Comparison of ENCODE assay signal across 8 mouse cellular contexts in the genomic region with DNA sequence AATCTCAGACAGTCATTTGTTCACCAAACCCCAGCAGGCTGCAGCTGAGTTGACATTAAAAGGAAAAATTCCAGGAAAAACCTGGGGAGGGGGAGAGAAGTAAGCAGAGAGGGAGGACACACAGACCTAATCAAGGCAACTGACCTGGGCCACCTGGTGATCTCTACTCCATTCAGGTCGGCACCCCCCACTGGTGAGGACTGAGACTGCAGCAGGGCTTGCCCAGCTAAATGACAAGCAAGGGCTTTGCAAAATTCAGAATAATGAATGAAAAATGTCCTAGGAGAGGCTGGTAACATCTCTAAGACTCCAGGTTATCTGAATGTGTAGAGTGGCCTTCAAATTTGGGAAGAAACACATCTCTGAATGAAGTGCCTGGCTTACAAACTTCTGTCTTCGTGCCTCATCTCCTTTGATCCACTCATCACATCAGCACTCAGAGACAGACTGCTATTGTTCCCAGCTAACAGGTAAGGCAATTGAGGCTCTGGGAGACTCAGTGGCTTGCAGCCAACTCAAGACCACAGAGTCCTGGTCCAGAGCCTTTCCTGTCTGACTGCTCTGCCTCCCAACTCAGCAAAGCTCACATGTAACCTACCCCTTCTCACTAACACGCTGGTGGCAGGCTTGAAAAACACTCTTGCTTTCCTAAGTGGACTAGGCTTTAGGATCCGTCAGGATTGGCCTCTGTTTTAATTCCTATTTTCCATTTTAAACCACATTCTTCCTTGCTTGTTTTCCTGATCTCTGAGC.
DNase-seq lines count a peak whose midpoint lies in the region; ATAC-seq and TF ChIP-seq lines count a peak whose summit lies in the region.

No protein-coding gene starts in this region.

- no peak overlapping the region for H3K4me3 ChIP-seq in hindbrain, postnatal 0 days (ENCODE audit: low read length)
- H3K4me3 ChIP-seq in hindbrain, embryonic 14.5 days (replicated peaks; ENCODE audit: low read length): no peak overlapping the region
- H3K4me3 ChIP-seq in CH12.LX (replicated peaks in 1 of 3; ENCODE audit: low read depth in 2 of 3, low read length in 2 of 3, poor library complexity in 1 of 3): no peak overlapping the region
- H3K4me3 ChIP-seq in heart, embryonic 15.5 days: no peak overlapping the region

- DNase-seq in hindbrain, postnatal 0 days (ENCODE audit: low spot score): no peak
- DNase-seq in hindbrain, embryonic 14.5 days (ENCODE audit: low spot score): no peak
- DNase-seq in 3T3-L1 (ENCODE audit: low read depth, low spot score) (peak; percentile 35), CH12.LX (ENCODE audit: extremely low read depth) (peak; percentile 54)
- DNase-seq in cerebellum, adult 18-20 months: no peak
- DNase-seq in layer of hippocampus, adult 8-10 months (ENCODE audit: low spot score in 2 of 2): no peak

- H3K27ac ChIP-seq in hindbrain, postnatal 0 days: peak overlapping the region; percentile 62; the same call in 1 of the 2 replicates
- H3K27ac ChIP-seq in hindbrain, embryonic 14.5 days: no peak overlapping the region
- no peak overlapping the region for H3K27ac ChIP-seq in CH12.LX (ENCODE audit: insufficient read depth, low read depth)
- H3K27ac ChIP-seq in heart, embryonic 15.5 days: peak overlapping the region; percentile 73

- in situ Hi-C loops in CH12.LX (cut with MboI; ENCODE audit: low pct_ligation_motif_present, low pct_unique_long_range_greater_than_20kb, low sequenced_read_pairs): no loop called here

- no peaks in the 10 kb centered on the region for H3K79me2 ChIP-seq in CH12.LX (replicated peaks; ENCODE audit: control insufficient read depth, extremely low read depth, insufficient read depth, poor library complexity, severe bottlenecking)

- H3K9ac ChIP-seq in hindbrain, postnatal 0 days (replicated peaks; ENCODE audit: low read length): no peak overlapping the region
- H3K9ac ChIP-seq in hindbrain, embryonic 14.5 days: no peak overlapping the region
- H3K9ac ChIP-seq in CH12.LX (ENCODE audit: insufficient read depth, low read depth): no peak overlapping the region
- no peak overlapping the region for H3K9ac ChIP-seq in heart, embryonic 15.5 days

- peak; percentile 51 for TF ChIP-seq RAD21 in CH12.LX (IDR thresholded peaks at IDR 0.05; ENCODE audit: low read depth, low read length)

- H3K27me3 ChIP-seq in hindbrain, postnatal 0 days (ENCODE audit: insufficient read depth, low read length): no peaks in the 10 kb centered on the region
- H3K27me3 ChIP-seq in hindbrain, embryonic 14.5 days (ENCODE audit: control insufficient read depth, insufficient read depth, low read length): no peaks in the 10 kb centered on the region
- no peaks in the 10 kb centered on the region for H3K27me3 ChIP-seq in CH12.LX (replicated peaks)
- H3K27me3 ChIP-seq in heart, embryonic 15.5 days: no peaks in the 10 kb centered on the region

- H3K9me3 ChIP-seq in hindbrain, postnatal 0 days (ENCODE audit: low read length): no peaks in the 10 kb centered on the region
- no peaks in the 10 kb centered on the region for H3K9me3 ChIP-seq in hindbrain, embryonic 14.5 days (ENCODE audit: control insufficient read depth, low read length)
- H3K9me3 ChIP-seq in CH12.LX (replicated peaks; ENCODE audit: low read length): no peaks in the 10 kb centered on the region
- H3K9me3 ChIP-seq in heart, embryonic 15.5 days (replicated peaks): no peaks in the 10 kb centered on the region

- H3K4me1 ChIP-seq in hindbrain, postnatal 0 days (ENCODE audit: insufficient read depth, low read length): peaks cover 5% of the 10 kb centered on the region; the same call in 1 of the 2 replicates
- H3K4me1 ChIP-seq in hindbrain, embryonic 14.5 days (replicated peaks; ENCODE audit: control insufficient read depth, insufficient read depth, low read length): no peaks in the 10 kb centered on the region; the same call in 1 of the 2 replicates
- H3K4me1 ChIP-seq in CH12.LX (ENCODE audit: control insufficient read depth in 1 of 2, insufficient read depth in 2 of 2): peaks cover 13 to 75% of the 10 kb centered on the region in 2 experiments
- H3K4me1 ChIP-seq in heart, embryonic 15.5 days (replicated peaks): peaks cover 24% of the 10 kb centered on the region

- TF ChIP-seq POLR2A in CH12.LX (IDR thresholded peaks at IDR 0.05; ENCODE audit: low read depth, low read length): no peak

- TF ChIP-seq EP300 in CH12.LX (IDR thresholded peaks at IDR 0.05; ENCODE audit: low read length): no peak

- dilution Hi-C loops in CH12.LX (cut with MboI; ENCODE audit: extremely low pct_ligation_motif_present, extremely low pct_unique_long_range_greater_than_20kb, low sequenced_read_pairs): no loop called here

- ATAC-seq in hindbrain, postnatal 0 days: no peak
- no peak for ATAC-seq in hindbrain, embryonic 14.5 days (ENCODE audit: low FRiP score)
- no peak for ATAC-seq in heart, embryonic 15.5 days (replicated peaks; ENCODE audit: insufficient number of reproducible peaks, insufficient read depth, low FRiP score, low read depth)
- ATAC-seq in megakaryocyte, adult 5-6 weeks (ENCODE audit: poor library complexity, severe bottlenecking): no peak

- no peak overlapping the region for H3K4me2 ChIP-seq in hindbrain, postnatal 0 days (ENCODE audit: low read depth, low read length)
- H3K4me2 ChIP-seq in hindbrain, embryonic 14.5 days (replicated peaks): no peak overlapping the region
- H3K4me2 ChIP-seq in CH12.LX (ENCODE audit: insufficient read depth, low read depth, poor library complexity, severe bottlenecking): no peak overlapping the region
- H3K4me2 ChIP-seq in heart, embryonic 15.5 days: no peak overlapping the region

- H3K36me3 ChIP-seq in hindbrain, postnatal 0 days (ENCODE audit: insufficient read depth, low read length): no peaks in the 10 kb centered on the region
- no peaks in the 10 kb centered on the region for H3K36me3 ChIP-seq in hindbrain, embryonic 14.5 days (replicated peaks; ENCODE audit: control insufficient read depth, insufficient read depth)
- peaks cover 4 to 56% of the 10 kb centered on the region in 2 experiments for H3K36me3 ChIP-seq in CH12.LX (replicated peaks in 1 of 2; ENCODE audit: control insufficient read depth in 1 of 2, insufficient read depth in 1 of 2, low read length in 1 of 2)
- no peaks in the 10 kb centered on the region for H3K36me3 ChIP-seq in heart, embryonic 15.5 days

- peak; percentile 55 for TF ChIP-seq CTCF in hindbrain, postnatal 0 days (IDR thresholded peaks at IDR 0.05; ENCODE audit: low read depth)
- TF ChIP-seq CTCF in CH12.LX (conservative IDR thresholded peaks at IDR 0.05 in 1 of 2, IDR thresholded peaks at IDR 0.05 in 1 of 2; ENCODE audit: low read depth in 2 of 2, low read length in 2 of 2): peak; percentile 63 to 71

- WGBS in hindbrain, postnatal 0 days: 23% methylated on average over 4 of the region's 4 CpGs
- 36% methylated on average over 4 of the region's 4 CpGs for WGBS in hindbrain, embryonic 14.5 days
- WGBS in heart, embryonic 15.5 days: 29% methylated on average over 4 of the region's 4 CpGs

TF ChIP-seq in CH12.LX, 34 proteins besides CTCF, POLR2A, EP300 and RAD21:
- TF ChIP-seq KAT2A (IDR thresholded peaks at IDR 0.05; ENCODE audit: insufficient replicate concordance, low read length) (no peak), SMC3 (IDR thresholded peaks at IDR 0.05; ENCODE audit: low read depth, low read length) (peak; percentile 67), USF2 (conservative IDR thresholded peaks at IDR 0.05; ENCODE audit: low read depth, low read length) (no peak)

Comparison
In these comparisons a context has a peak if more than half of its experiments do, and no peak if none do; other contexts are left out.
1. H3K27ac ChIP-seq: peak in hindbrain, postnatal 0 days (single experiment) and heart, embryonic 15.5 days (single experiment); none in hindbrain, embryonic 14.5 days (single experiment) and CH12.LX (single experiment).
2. DNase-seq: peak in 3T3-L1 (single experiment) and CH12.LX (single experiment); none in hindbrain, postnatal 0 days (single experiment), hindbrain, embryonic 14.5 days (single experiment), cerebellum, adult 18-20 months (0 of 2) and layer of hippocampus, adult 8-10 months (0 of 2).